Mouse (Mus musculus): ENCODE data around the gene Hoxd4.

DNA sequence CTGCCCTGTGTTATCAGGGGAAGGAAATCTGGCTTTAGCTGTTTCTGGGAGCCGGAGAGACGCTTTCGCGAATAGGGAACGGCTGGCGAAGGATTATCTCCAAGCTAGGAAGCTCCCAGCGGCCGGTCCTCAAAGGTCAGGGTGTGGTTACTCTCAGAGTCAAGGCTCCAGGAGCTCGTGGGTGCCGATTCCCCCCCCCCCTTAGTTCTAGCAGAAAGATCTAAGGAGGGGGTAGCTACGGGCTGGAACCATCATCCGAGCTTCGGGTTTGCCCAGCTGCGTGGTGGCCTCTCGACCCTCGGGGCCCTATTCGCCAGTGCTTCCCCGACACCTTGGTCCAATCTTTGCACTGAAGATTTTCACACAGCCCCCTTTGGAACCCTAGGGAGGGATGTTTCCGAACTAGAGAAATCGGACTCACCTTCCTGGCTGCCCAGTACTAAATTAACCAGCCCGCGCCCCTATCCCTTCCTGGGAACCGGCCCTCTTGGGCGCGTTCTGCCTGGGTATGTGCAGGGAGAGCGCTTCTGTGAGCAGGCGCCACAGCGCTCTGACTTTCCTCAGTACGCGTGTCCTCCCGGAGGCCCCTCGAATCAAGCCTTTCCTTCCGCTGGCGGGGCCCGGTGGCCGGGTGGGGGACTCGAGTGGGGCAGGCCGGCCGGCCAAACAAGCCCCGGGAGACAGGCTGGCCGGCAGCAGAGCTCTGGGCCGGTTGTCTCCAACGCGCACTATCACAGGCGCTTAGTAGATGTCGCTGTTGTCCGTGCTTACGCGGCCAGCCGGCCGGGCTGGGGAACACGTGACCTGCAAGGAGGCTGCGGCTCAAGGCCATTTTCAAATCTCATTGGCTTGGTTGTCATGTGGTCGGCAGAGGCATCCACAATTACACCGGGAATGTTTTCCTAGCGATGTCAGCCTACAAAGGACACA, 20.4 kb upstream of the Hoxd4 start, which contains the start of gene Hoxd10:
- TF ChIP-seq CTCF (IDR thresholded peaks at IDR 0.05; ENCODE audit: borderline replicate concordance, extremely low read depth, insufficient read depth, insufficient read length): peak; percentile 46
- TF ChIP-seq POLR2A (IDR thresholded peaks at IDR 0.05; ENCODE audit: borderline replicate concordance, extremely low read depth, insufficient read depth, insufficient read length, poor library complexity, severe bottlenecking): no peak

Measured in brain, embryonic 14.5 days (tissue).